Mouse (Mus musculus): ENCODE measurements around the gene Mafg. TPM values are rescaled to one million over a fixed set of nuclear protein-coding genes. Genes with fewer than 3 reads are reported as not detected.
"Not testable (repeated sequence)": the region's sequence is repeated elsewhere in the genome, so short reads cannot be mapped to it uniquely, and the experiment has no call there.

Gene Mafg
- 10 to 100 TPM; 50.4 to 78.6 TPM for total RNA-seq (2021)
- long read RNA-seq, experiment 1, full-length matches to known transcripts, result 51 of 71 reads
- long read RNA-seq, experiment 1, partial matches to known transcripts, result 0 of 71 reads
- long read RNA-seq, experiment 1, other reads (novel, unspliced or antisense), result 20 of 71 reads
- long read RNA-seq, experiment 2, full-length matches to known transcripts, result 8 of 12 reads
- long read RNA-seq, experiment 2, partial matches to known transcripts, result 1 of 12 reads
- long read RNA-seq, experiment 2, other reads (novel, unspliced or antisense), result 3 of 12 reads

- peak; percentile 95 for DNase-seq
Observed at GRCm38 (mm10) chr11:120633520-120634343, at the start of gene Mafg. Gene Mafg (minus strand): TSS chr11:120633600.

- DNase-seq, result no peak
Observed at GRCm38 (mm10) chr11:120682683-120683082, 49.3 kb upstream of the Mafg start.

- no peak for DNase-seq
Observed at GRCm38 (mm10) chr11:120679909-120680308, 46.5 kb upstream of the Mafg start.

GRCm38 (mm10) chr11:120676951-120677350 is 43.6 kb upstream of the Mafg start:
- peak; percentile 44 to 62 for DNase-seq

- DNase-seq, result not testable (repeated sequence)
Observed at GRCm38 (mm10) chr11:120675875-120676274, 42.5 kb upstream of the Mafg start.

GRCm38 (mm10) chr11:120673594-120674122 is 40.3 kb upstream of the Mafg start:
- no peak for DNase-seq

- DNase-seq, result peak; percentile 98 to 100
Observed at GRCm38 (mm10) chr11:120672687-120673593, 39.5 kb upstream of the Mafg start, which contains the start of gene Aspscr1. Gene Aspscr1 (plus strand): TSS chr11:120672973.

GRCm38 (mm10) chr11:120666617-120667016 is 33.2 kb upstream of the Mafg start:
- DNase-seq, result no peak

GRCm38 (mm10) chr11:120665406-120665805 is 32.0 kb upstream of the Mafg start:
- DNase-seq, result no peak

GRCm38 (mm10) chr11:120663714-120664113 is 30.3 kb upstream of the Mafg start:
- DNase-seq, result no peak

GRCm38 (mm10) chr11:120662759-120663158 is 29.4 kb upstream of the Mafg start:
- DNase-seq, result peak in 1 of 2 experiments; percentile 26

- peak in 1 of 2 experiments; percentile 31 for DNase-seq
Observed at GRCm38 (mm10) chr11:120661076-120661460, 27.7 kb upstream of the Mafg start, which contains the start of gene Notum. Gene Notum (minus strand): TSS chr11:120661175.

GRCm38 (mm10) chr11:120660301-120661075 is 27.1 kb upstream of the Mafg start:
- peak; percentile 50 to 70 for DNase-seq

- peak; percentile 23 to 35 for DNase-seq
Observed at GRCm38 (mm10) chr11:120659509-120660300, 26.3 kb upstream of the Mafg start.

- DNase-seq, result peak; percentile 90 to 95
Observed at GRCm38 (mm10) chr11:120658876-120659410, 25.5 kb upstream of the Mafg start.

GRCm38 (mm10) chr11:120657301-120657700 is 23.9 kb upstream of the Mafg start:
- no peak for DNase-seq

- no peak for DNase-seq
Observed at GRCm38 (mm10) chr11:120654741-120655140, 21.3 kb upstream of the Mafg start.

GRCm38 (mm10) chr11:120651872-120652271 is 18.5 kb upstream of the Mafg start:
- DNase-seq, result no peak

- peak in 1 of 2 experiments; percentile 38 for DNase-seq
Observed at GRCm38 (mm10) chr11:120648001-120648476, 14.6 kb upstream of the Mafg start, which contains the start of gene Myadml2. Gene Myadml2 (minus strand): TSS chr11:120648158.
